Mouse (Mus musculus) thymus, adult 2 months (tissue): ENCODE results near the gene Wdr75. TPM values are rescaled to one million over a fixed set of nuclear protein-coding genes. Genes with fewer than 3 reads are reported as not detected.

ENCODE experiments used
- DNase-seq: peaks from one replicate; pipeline ENCODE4 v3.0.0; 2021
- H3K27ac ChIP-seq: fragments of 200-500 bp; 2 replicates; pipeline ENCODE4 v1.5.1; 2012; ENCODE audit warnings: low read length, control low read depth; ENCODE audit not compliant: control insufficient read depth, insufficient read depth
- H3K27me3 ChIP-seq: fragments of 200-500 bp; 2 replicates; pipeline ENCODE4 v1.6.1; 2012; ENCODE audit warnings: mild to moderate bottlenecking, low read length, moderate library complexity, mixed read lengths; ENCODE audit not compliant: control insufficient read depth, insufficient read depth
- H3K36me3 ChIP-seq: fragments of 200-500 bp; 2 replicates; pipeline ENCODE4 v1.6.1; 2012; ENCODE audit warnings: mild to moderate bottlenecking, low read length, moderate library complexity; ENCODE audit not compliant: control insufficient read depth, insufficient read depth
- H3K4me1 ChIP-seq: fragments of 200-500 bp; replicated peaks from 2 replicates; pipeline ENCODE4 v1.6.1; 2012; ENCODE audit warnings: low read length; ENCODE audit not compliant: control insufficient read depth, insufficient read depth
- H3K4me3 ChIP-seq: fragments of 200-500 bp; 2 replicates; pipeline ENCODE4 v1.5.1; 2012; ENCODE audit warnings: mild to moderate bottlenecking, low read length, control low read depth, moderate library complexity; ENCODE audit not compliant: control insufficient read depth, insufficient read depth
- CTCF ChIP-seq: fragments of 200-500 bp; IDR thresholded peaks from 2 replicates; pipeline ENCODE4 v1.5.1; 2012; ENCODE audit warnings: mild to moderate bottlenecking, control low read depth, low read length, moderate library complexity, borderline replicate concordance; ENCODE audit not compliant: control insufficient read depth, poor library complexity, insufficient read depth; ENCODE audit errors: extremely low read depth
- POLR2A ChIP-seq: fragments of 200-500 bp; IDR thresholded peaks from 2 replicates; pipeline ENCODE4 v1.6.1; 2012; ENCODE audit warnings: mild to moderate bottlenecking, low read length, control low read depth, moderate library complexity; ENCODE audit not compliant: control insufficient read depth, poor library complexity, insufficient read depth; ENCODE audit errors: extremely low read depth
- WGBS: fragments of 180-500 bp; shearing (Covaris S2); methylation state at CpG from one replicate; pipeline ENCODE4 v1.1.7; 2018; 5-methylcytosine and 5-hydroxymethylcytosine counted together
- polyA plus RNA-seq: library from polyadenylated mRNA; depleted of rRNA; stranded (reverse); fragments of >200 nt; gene quantifications from 2 replicates; pipeline ENCODE4 v1.2.3, GENCODE M21; 2012; rRNA removed

Wdr75 gene
- polyA plus RNA-seq, 1 experiment = 76.2 TPM

- Histone ChIP-seq H3K4me1 (no peaks in the 10 kb centered on the region), H3K36me3 (no peaks in the 10 kb centered on the region), H3K4me3 (no peak overlapping the region), H3K27ac (no peak overlapping the region), H3K27me3 (no peaks in the 10 kb centered on the region)
- no peak for DNase-seq
- TF ChIP-seq POLR2A (no peak), CTCF (no peak)
- 87% methylated on average over 3 of the region's 3 CpGs for WGBS
These were observed 71.5 kb downstream of the Wdr75 start for GRCm38 (mm10) chr1:45866288-45867018.

- no peak overlapping the region for H3K4me3 ChIP-seq
- H3K4me1 ChIP-seq = no peaks in the 10 kb centered on the region
- no peak overlapping the region for H3K27ac ChIP-seq
- TF ChIP-seq CTCF = no peak
- TF ChIP-seq POLR2A = no peak
- no peaks in the 10 kb centered on the region for H3K27me3 ChIP-seq
- WGBS = 93% methylated on average over 1 of the region's 1 CpGs
- no peak for DNase-seq
- no peaks in the 10 kb centered on the region for H3K36me3 ChIP-seq
These were observed 73.1 kb downstream of the Wdr75 start for GRCm38 (mm10) chr1:45868050-45868449.

DNA sequence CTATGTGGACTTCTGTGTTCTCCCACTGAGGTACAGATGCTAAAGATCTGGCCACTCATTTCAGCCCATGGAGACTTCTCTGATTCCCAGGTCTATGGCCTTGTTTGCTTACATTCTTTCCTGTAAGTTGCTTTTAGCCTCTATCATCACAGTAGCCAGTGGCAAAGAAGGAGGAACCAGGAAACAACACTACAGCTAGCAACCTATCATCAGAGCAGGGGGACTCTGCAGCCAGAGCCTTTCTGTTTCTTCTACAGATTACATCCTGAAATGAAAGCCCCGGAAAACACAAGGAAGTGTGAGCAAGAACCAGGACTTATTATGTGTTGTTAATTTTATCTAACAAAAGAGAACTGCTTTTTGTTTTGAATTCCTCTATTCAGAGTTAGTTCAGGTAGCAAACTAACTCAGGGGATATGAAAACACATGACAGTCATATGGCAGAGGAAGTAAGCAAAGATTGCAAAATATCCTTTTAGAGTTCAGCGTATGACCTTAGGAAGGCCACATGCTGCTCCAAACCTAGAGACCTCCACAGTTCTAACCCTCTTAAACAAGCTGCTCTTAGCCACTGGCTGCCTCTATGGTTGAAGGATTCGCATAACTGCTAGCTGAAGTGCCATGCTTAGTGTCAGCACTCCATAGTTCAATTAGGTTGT, 73.6 kb downstream of the Wdr75 start:
- Histone ChIP-seq H3K36me3 (no peaks in the 10 kb centered on the region), H3K4me3 (no peak overlapping the region), H3K4me1 (no peaks in the 10 kb centered on the region), H3K27me3 (no peaks in the 10 kb centered on the region), H3K27ac (no peak overlapping the region)
- DNase-seq = no peak
- TF ChIP-seq POLR2A = no peak
- no peak for TF ChIP-seq CTCF
- WGBS = 58% methylated on average over 3 of the region's 3 CpGs

Other genes with a start within 250 kb of the Wdr75 start
- not detected in 2 replicates for gene Gm5269, start 95.1 kb downstream of the Wdr75 start, polyA plus RNA-seq
- gene Slc40a1, start 131.4 kb downstream of the Wdr75 start, polyA plus RNA-seq = 14.2 and 15.3 TPM in 2 replicates